Mouse (Mus musculus) left cerebral cortex, adult 6 months (tissue): ENCODE data around the gene Slc22a21. TPM values are rescaled to one million over a fixed set of nuclear protein-coding genes. Genes with fewer than 3 reads are reported as not detected.

Experiments
- long read RNA-seq, 2 experiments: library from polyadenylated mRNA; unstranded; transcript quantifications; one replicate each; pipeline ENCODE4 v2.0.0; 2019 to 2020
- polyA plus RNA-seq: library from polyadenylated mRNA; unstranded; fragments of <200 nt; fragmentation: Nextera tagmentation; gene quantifications from 2 replicates; pipeline ENCODE4 v1.2.3, GENCODE M21; 2021

Slc22a21 gene
- 0.54 and 0.65 TPM in 2 replicates for polyA plus RNA-seq
- long read RNA-seq, experiment 1, partial matches to known transcripts, result 1 of 11 reads
- long read RNA-seq, experiment 1, other reads (novel, unspliced or antisense), result 8 of 11 reads
- long read RNA-seq, experiment 2, partial matches to known transcripts, result 0 of 2 reads
- long read RNA-seq, experiment 2, other reads (novel, unspliced or antisense), result 2 of 2 reads

GRCm38 (mm10) chr11:53979788-53980621, at the start of gene Slc22a21:
Gene Slc22a21, minus strand, starts transcription at chr11:53980332.

DNA sequence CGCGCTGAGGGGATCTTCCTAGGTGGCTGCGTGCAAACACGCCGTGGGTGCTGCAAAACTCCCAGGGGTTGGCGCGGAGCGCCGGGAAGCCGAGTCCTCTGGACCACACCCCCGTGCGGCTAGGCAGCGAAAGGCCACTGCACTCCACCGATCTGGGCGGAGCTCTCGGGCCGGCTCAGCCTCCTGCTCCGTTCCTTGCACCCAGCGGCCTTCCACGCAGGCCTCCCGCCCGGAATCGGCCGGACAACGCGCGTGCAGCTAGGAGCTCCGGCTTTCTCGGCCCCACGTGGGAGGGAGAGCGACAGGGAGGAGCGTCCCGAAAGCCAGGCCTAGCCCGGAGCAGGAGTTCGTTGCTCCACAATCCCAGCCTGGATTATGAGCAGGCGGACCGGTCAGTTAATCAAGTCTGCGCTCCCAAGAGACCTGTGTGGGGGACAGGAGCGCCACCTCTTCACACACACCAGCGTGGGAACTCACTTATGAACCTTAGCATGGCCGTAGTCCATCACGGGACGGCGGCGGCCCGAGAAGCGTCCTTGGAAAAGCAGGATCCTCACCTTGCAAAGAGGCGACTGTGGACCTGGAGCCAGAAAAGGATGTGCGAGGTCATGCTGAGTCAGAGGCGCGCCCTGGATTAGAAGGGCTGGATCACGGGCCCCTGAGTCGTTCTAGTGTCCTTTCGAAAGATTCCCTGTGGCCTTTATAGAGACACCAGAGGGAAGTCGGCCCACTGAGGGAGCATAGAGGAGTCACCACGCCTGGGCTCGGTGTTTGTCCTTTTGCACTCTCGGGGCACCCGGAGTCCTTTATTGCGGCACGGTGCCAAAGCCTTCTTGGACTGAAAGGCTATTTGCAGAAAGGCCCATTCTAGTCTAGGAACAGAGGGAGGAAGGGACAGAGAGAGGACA, 48.2 kb upstream of the Slc22a21 start, which contains the start of gene Slc22a4:
Slc22a4 (minus strand) TSS at position 47 of the 908 bp plus-strand sequence.

Other genes starting within 250 kb of the Slc22a21 start
- 6.1 and 7.3 TPM in 2 replicates for gene Irf1, start 210.3 kb downstream of the Slc22a21 start, polyA plus RNA-seq
- gene Gm17334, start 207.1 kb downstream of the Slc22a21 start, polyA plus RNA-seq, result 0.21 and 0.80 TPM in 2 replicates
- gene Gm12216, start 121.1 kb downstream of the Slc22a21 start, polyA plus RNA-seq, result 1.5 and 2.1 TPM in 2 replicates
- gene Slc22a5, start 88.7 kb downstream of the Slc22a21 start, polyA plus RNA-seq, result 2.8 and 3.7 TPM in 2 replicates
- 7.4 and 8.4 TPM in 2 replicates for gene Slc22a4, start 47.8 kb upstream of the Slc22a21 start, polyA plus RNA-seq
- gene Pdlim4, start 88.7 kb upstream of the Slc22a21 start, polyA plus RNA-seq, result 34.8 and 38.8 TPM in 2 replicates
- gene P4ha2, start 119.8 kb upstream of the Slc22a21 start, polyA plus RNA-seq, result 6.3 and 6.4 TPM in 2 replicates